Mouse (Mus musculus): Measurements from ENCODE around the gene Zfp704.

GRCm38 (mm10) chr3:9572261-9572660, 37.6 kb downstream of the Zfp704 start:
- TF ChIP-seq BHLHE40 (IDR thresholded peaks at IDR 0.05; ENCODE audit: low read depth, low read length) (no peak), NRF1 (IDR thresholded peaks at IDR 0.05; ENCODE audit: low read depth, low read length) (no peak), CTCF (conservative IDR thresholded peaks at IDR 0.05 in 1 of 2, IDR thresholded peaks at IDR 0.05 in 1 of 2; ENCODE audit: low read depth in 2 of 2, low read length in 2 of 2) (no peak), HCFC1 (IDR thresholded peaks at IDR 0.05; ENCODE audit: low read depth, low read length) (no peak), USF2 (conservative IDR thresholded peaks at IDR 0.05; ENCODE audit: low read depth, low read length) (no peak), CHD1 (IDR thresholded peaks at IDR 0.05; ENCODE audit: low read depth, low read length) (no peak)

All from CH12.LX (cell line).